Mouse (Mus musculus) thymus, postnatal 14 days (tissue): Measurements from ENCODE around the gene Pif1.

Source experiments
- DNase-seq: peaks from one replicate; pipeline ENCODE4 v3.0.0; 2021

Pif1 gene

GRCm38 (mm10) chr9:65562081-65562506, 24.9 kb upstream of the Pif1 start:
- DNase-seq: no peak

DNA sequence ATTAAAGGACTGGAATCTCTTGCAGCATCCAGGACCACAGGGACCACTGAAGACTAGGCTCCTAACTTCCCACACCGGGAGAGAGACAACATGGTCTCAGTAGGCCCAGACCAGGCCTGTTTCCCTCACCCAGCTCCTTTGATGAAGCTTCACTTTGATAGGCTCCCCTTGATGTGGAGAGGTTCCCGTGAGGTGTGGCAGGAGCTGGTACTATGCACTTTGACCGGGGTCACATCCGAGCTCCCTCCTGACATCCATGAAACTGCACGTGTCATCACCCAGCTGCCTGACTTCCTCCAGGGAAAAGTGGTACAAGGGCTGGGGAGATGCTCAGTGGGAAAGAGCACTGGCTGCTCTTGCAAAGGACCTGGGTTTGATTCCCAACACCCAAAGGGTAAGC, 23.9 kb upstream of the Pif1 start:
- no peak for DNase-seq

GRCm38 (mm10) chr9:65564698-65565097, 22.3 kb upstream of the Pif1 start:
- DNase-seq: no peak

GRCm38 (mm10) chr9:65568787-65569186, 18.2 kb upstream of the Pif1 start:
- no peak for DNase-seq

- DNase-seq: no peak
Observed at GRCm38 (mm10) chr9:65569491-65569971, 17.4 kb upstream of the Pif1 start.

- DNase-seq: no peak
Observed at GRCm38 (mm10) chr9:65572837-65573236, 14.1 kb upstream of the Pif1 start.

DNA sequence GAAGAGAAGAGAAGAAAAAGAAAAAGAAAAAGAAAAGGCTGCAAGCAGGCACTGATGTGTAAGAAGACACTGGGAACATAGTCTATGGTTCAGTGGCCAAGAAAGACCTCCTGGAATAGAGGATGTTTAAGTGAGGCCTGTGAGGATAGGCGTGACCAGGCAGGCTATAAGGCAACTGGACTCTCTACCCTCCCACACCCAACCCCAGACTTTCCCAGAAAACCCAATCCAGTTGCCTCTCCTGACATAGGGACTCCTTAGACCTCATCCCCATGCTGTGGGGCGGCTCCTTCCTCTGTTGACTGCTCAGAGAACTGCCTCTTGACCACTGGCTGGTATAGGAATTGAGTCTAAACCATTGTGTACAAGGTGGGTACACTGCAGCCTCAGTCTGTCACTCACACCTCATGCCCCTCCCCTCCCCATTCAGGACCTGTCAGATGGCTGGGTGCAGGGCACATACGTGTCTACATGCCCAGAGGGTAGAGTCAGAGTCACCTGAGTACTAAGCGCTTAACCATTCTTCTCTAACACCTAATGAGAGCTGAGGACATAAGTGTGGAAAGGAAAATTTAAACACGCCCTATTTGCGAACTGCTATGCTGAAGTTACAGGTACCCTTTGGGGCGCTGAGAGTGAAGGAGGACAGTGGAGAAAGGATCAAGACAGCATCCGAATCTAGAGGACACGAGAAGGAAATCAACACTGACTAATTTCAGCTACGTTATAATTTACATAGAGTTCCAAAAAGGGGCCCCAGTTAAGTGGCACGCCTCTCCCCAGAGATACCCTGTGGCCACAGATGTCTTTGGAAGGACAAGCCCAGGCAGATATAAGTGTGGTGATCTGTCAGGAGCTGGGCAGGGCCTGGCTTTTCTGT, 12.2 kb upstream of the Pif1 start:
- no peak for DNase-seq

DNA sequence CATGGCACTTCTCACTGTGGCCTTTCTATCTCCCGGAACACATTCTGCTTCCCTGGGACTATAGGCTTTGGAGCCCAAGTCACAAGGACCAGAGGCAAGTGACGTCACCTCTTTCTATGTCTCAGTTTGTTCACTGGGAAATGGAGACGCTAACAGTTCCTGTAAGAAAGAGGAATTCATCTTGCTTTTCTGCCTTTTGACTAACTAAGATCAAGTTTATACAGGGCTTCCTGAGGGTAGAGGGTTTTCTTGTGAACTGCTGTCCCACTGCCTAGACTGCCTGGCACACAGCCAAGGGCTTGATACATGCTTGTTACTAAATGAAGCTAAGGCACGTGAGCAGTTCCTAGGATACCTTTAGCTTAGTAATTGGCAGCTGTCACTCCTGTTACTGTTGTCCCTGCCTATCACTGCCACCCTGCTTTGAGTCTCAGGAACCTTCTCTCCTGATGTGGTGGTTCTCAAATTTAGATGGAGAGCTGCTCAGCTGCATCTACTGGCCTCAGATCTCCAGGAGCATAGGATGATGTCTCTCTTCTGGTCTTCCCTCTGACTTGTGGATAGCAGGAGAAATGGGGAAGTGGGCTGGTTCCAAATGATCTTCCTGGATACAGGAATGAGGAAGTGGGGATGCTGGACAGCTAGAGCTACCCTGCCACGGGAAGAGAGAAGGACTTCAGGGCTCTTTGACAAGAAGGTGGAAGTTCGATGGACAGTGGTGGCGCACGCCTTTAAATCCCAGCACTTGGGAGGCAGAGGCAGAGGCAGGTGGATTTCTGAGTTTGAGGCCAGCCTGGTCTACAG, 11.4 kb upstream of the Pif1 start:
- DNase-seq: no peak

- DNase-seq: no peak
Observed at GRCm38 (mm10) chr9:65576861-65577510, 10.0 kb upstream of the Pif1 start.

DNA sequence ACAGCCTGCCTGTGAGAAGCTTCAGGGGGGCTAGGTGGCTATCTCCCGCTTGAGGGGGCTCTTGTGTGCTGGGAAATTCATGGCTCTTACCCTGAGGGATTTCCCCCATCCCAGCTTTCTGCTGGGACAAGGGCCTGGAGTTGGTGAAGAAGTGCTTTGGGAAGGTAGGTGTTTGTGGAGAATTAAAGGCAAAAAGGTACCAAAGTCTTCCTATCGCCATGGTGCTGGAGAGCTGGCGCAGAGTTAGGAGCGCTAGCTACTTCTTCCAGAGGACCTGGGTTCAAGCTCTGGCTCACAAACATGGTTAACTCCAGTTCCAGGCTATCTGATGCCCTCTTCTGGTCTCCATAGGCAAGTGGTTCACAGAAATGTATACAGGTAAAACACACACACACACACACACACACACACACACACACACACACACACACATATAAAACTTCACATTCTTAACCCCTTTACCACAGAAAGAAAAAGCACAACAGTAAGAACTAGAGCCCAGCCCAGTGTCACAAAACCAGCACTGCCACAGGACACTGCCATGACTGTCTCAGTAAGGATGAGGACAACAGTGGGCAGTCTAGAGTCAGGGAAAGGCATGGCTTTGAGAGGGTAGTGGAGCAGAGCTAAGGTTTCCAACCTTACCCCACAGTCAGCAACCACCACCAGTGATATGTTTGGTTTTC, 9.3 kb upstream of the Pif1 start:
- no peak for DNase-seq

DNA sequence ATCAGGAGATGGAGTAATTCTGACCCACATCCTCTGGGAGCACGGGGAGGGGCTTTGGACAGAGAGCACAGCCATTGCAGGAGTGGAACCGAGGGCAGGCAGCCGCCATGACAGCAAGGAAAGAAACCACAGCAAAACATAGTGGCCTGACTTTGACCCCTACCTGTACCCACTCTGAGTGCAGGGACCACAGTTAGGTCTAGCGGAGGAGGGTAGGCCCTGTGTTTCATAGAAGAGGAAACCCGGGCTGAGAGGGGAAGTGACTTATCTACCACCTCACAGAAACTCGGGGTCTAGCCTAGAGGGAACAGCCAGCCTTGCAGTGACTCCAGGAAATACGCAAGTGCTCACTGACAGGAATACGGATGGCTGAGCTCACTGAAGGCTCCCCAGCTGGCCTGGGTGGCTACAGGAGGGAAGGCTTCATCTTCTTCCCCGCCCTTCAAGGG, 8.1 kb upstream of the Pif1 start:
- peak; percentile 53 for DNase-seq

DNA sequence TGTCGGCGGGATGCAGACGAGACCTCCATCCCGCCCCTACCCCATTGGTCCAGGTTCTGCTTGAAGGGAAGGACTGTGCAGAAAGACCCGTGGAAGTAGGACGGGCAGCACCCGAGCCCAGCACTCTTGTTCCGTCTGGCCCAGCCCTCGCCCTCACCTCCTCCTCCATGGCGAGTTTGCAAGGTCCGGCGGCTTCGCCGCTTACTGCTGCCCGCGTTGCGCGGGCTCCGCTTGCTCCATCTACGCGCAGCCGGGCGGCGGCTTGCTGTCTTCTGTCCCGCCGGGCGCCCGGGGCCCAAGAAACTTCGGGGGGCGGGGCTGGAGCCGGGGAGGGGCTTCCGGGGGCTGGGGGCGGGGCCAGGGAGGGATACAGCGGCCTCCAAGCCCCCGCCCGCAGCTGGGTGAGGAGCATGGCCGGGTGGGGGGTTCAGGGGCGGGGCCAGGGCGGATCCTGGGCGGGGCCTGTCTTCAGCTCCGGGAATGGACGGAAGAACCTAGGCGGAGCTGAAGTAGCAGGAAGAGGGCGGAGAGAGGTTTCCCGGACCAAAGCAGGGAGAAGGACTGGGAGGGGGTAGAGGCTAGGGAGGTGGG, 7.1 kb upstream of the Pif1 start, which contains the start of gene Plekho2:
TSS of gene Plekho2 (minus strand) at position 260 of the 591 bp plus-strand sequence.
- peak; percentile 95 for DNase-seq

- peak; percentile 89 for DNase-seq
Observed at GRCm38 (mm10) chr9:65580401-65581256, 6.3 kb upstream of the Pif1 start.

GRCm38 (mm10) chr9:65583045-65583444, 3.9 kb upstream of the Pif1 start:
- DNase-seq: peak; percentile 65

- DNase-seq: no peak
Observed at GRCm38 (mm10) chr9:65587270-65587572, 261 bp downstream of the Pif1 start.

DNA sequence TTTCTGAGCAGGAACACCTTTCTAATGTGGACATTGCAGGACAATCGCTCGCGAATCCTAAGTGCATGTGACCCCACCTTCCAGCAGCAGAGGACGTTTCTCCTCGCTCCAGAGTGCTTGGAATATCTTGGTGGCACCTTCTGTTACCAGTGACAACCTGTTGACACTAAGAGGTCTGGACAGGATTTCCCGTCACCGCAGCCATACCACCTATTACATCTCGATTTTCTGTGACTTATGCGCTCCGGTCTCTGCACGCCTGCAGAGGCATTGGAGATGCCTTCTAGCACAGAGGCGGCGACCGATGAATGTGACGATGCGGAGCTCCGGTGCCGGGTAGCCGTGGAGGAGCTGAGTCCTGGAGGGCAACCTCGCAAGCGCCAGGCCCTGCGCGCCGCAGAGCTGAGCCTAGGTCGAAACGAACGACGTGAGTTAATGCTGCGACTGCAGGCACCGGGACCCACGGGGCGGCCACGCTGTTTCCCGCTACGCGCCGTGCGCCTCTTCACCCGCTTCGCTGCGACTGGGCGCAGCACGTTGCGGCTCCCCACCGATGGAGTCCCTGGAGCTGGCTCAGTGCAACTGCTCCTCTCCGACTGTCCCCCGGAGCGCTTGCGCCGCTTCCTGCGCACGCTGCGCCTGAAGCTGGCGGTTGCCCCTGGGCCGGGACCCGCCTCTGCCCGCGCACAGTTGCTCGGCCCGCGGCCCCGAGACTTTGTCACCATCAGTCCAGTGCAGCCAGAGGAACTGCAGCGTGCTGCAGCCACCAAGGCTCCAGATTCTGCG, 806 bp downstream of the Pif1 start:
- peak; percentile 53 for DNase-seq

DNA sequence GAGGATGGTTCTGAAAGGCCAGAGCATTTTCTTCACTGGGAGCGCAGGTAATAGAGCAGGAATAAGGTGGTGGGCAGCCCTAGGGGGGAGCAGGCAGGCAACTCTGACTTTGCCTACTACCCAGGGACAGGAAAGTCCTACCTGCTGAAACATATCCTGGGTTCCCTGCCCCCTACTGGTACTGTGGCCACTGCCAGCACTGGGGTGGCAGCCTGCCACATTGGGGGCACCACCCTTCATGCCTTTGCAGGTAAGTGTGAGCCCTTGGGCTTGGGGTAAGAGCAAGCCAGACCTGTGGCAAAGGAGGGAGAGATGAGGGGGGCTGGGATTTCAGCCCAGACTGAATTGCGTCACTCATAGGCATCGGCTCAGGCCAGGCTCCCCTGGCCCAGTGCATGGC, 2.1 kb downstream of the Pif1 start:
- DNase-seq: no peak

DNA sequence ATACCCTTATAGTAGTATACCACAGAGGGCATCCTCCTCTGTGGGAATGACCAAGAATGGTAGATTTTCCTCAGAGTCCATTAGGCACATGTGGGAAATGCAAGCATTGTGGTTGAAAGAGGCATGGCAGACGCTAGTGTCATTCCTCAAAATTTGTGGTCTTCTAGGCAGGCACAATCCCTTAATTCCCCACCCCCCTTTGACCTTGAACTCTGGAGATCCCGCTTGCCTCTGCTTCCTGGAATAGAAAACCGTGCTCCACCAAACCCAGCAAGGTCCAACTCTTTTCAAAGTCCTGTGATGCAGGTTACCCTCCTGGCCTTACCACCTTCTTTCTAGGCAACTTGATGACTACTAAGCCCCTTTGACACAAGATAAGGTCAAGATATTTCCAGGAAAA, 5.8 kb downstream of the Pif1 start:
- DNase-seq: no peak

DNA sequence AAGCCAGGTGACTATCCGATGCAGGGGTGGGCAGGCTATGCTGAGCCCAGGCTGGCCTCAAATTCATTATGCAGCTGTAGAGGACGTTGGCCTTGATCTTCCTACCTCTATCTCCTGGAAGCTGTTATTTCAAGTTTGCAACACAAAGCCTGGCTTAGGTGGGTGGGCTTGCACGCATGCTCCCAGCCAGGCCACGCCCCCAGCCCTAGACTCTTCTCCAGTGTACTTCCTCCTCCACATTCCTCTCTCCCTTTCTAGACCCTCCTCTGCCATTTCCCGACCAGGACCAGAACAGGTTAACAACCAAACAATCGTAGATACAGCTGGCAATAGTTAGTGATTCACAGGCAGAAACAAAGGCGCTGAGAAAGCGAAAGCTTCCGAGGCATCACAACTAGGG, 6.6 kb downstream of the Pif1 start:
- no peak for DNase-seq

GRCm38 (mm10) chr9:65598765-65599249, 11.8 kb downstream of the Pif1 start:
- DNase-seq: peak; percentile 57
